Mouse (Mus musculus): ENCODE measurements around the gene Mpped2.

Mpped2 gene

DNA sequence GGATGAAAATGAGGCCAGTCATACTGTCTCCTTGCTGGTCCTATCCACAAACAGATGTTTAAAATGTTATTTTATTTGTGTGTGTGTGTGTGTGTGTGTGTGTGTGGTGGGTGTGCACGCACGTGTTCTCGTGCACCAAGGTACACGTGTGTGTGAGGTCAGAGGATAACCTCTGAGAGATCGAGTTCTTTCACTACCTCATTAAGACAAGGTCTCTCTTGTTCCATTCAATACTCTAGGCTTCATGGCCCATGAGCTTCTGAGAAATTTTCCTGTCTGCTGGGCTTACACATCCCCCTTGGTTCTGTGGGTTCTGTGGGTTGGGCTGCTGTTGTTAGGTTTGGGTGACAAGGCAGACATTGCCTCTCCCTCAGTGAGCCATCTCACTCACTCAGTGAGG lies 12.6 kb downstream of the Mpped2 start:
- no peak for DNase-seq

DNA sequence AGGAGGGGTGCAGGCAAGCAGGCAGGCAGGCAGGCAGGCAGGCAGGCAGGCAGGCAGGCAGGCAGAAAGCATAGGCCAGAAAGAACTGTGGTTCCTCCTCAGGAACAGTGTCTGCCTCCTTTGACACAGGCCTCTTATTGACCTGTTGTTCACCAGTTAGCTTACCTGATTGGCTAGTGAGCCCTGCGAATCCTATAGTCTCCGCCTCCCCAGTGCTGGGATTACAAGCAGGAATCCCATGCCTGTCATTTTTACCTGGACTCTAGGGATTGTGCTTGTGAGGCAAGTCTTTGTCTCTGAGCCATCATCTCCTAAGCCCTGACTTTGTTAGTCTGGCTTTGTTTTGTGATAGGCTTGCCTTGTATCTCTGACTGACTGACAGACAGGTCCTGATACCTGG lies 14.1 kb downstream of the Mpped2 start:
- no peak for DNase-seq

- no peak for DNase-seq
These were observed 17.9 kb downstream of the Mpped2 start for GRCm38 (mm10) chr2:106710862-106711477.

DNA sequence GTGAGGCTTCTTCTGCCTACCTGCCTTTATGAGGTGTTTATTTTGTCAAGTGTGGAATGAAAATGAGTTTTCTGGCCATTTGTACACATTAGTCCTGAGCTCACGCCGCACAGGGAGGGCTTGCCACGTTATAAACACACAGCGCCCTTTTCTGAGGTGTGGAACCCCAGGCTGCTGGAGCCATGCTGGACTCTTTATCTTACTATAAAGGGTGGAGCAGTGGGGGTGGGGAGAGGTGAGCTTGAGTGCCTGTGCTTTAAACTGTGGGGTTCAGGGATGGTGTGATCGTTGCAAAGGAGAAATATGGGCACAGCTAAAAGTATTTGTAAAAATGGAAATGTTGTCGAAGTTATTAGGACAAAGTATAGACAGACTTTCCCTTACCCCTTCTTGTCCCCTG lies 18.4 kb downstream of the Mpped2 start:
- no peak for DNase-seq

GRCm38 (mm10) chr2:106713151-106713550 lies 20.1 kb downstream of the Mpped2 start:
- DNase-seq = no peak

- no peak for DNase-seq
These were observed 22.8 kb downstream of the Mpped2 start for GRCm38 (mm10) chr2:106715674-106716364.

DNA sequence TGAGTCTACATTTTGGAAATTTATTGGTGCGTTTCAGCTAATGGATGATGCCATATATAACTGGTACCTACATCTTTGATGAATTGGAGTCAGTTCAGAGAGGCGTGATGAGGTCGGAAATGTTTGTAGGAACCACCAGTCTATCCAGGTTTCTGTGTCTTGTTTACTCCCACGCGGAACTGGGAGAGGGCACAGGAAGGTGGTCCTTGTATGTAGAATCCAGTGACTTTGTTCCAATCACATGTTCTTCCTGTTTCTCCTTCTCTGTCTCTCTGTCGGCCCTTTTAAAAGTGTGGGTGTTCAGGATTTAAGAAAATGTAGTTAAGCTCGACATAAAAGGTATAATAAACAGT lies 23.3 kb downstream of the Mpped2 start:
- DNase-seq = no peak

DNA sequence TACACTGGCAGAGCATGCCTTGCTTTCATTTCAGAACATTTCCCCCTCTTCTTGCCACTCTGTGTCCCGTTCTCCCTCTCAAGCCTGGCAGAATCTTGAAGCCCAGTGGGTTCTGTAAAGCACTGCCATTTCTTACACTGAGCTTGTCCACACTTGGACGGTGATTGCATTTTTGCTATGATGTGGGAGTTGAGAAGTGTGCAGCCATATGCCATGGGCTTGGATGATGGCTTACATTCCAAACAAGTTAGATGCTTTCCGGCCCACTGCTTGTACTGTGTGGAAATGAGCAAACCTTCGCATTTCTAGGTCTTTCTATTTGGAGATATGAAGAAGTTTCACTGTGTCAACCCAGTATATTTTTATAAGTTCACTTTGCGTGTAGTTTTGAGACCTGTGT lies 25.8 kb downstream of the Mpped2 start:
- DNase-seq = no peak

DNA sequence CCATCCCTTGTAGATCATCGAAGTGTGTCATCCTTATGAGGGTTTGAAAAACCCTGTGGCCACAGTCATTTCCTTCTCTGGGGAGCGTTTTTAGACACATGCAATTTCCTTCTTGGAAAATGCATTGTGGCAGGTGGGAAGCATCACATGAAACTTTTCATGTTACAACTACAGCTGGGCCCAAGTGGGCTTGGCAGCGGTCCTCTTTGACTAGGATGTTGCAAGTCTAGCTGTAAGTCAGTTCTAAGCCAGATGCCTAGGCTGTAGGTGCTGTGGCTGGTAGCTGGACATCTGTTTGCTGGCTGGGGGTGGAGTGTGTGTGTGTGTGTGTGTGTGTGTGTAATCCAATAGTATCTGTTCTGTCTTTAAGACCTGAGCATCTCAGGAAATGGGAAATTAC lies 26.4 kb downstream of the Mpped2 start:
- no peak for DNase-seq

DNA sequence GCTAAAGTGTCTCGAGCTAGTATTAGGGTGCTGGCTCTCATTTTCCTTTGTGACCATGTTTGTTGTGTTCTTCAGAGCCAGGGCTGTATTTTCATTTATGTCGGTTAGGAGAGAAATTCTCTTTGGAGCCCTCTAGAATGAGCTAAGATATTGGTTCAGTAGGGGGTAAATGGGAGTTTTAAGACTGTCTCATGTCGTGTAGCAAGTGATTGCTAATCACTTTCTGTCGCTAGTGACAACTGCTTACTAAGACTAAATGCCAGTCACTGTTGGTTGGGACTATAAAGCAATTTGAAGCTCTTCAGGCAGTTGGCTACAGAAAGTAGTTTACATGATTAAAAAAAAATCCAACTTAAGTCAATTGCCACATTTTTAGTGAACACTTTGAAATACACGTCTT lies 27.6 kb downstream of the Mpped2 start:
- no peak for DNase-seq

DNA sequence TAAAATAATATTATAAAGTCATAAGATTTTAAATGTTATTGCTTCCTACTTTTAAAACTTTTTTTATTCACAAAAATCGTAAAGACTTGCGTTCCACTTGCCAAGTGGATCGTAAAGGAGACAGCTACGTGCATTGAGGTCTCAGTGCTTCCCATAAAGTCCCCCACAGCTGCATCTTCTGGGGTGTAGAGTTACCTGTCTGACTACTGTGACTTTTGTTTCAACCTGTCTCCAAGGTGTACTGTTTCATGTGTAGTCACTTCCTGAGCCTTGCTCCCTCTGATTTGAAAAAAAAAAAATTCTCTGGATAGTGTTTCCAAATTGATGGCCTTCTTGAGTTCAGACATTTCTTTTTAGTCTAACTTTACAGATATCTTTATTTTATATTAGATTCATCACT lies 29.0 kb downstream of the Mpped2 start:
- DNase-seq = no peak

- DNase-seq = no peak
These were observed 37.0 kb downstream of the Mpped2 start for GRCm38 (mm10) chr2:106729951-106730564.

DNA sequence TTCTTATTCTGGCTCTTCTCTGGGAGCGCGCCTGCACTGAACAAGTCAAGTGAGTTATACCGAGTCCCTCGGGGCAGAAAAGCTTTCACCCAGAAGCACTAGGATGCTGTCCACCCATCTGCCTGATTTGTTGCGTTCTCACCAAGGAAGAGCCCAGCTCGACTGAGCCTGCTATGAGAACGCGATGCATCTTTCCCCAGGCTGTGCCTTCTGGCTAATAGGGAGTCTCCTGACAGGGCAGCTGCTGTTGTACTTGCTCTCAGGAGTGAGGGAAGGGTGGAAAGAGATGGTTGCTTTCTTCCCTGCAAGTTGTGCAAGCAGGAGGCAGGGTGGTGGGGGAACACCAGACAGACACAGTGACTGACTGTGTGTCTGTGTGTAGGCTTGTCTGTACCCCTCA lies 37.5 kb downstream of the Mpped2 start:
- no peak for DNase-seq

- no peak for DNase-seq
These were observed 38.4 kb downstream of the Mpped2 start for GRCm38 (mm10) chr2:106731478-106731877.

DNA sequence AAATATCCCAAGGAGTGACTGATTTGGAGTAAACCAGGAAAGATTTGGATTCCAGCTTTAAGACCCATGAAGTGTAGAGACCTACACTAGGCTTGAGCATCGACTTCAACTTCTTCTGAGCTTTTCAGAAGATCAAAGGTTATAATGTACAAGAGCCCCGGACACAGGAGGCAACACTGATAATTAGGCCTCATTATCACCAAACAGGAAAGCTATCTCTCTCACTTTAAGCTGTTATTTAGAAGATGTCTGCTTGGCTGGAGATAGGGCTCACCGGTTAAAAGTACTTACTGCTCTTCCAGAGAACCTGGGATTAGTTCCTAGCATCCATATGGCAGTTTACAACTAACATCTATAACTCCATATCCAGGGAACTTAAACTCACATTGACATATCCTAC lies 39.1 kb downstream of the Mpped2 start:
- no peak for DNase-seq

- DNase-seq = no peak
These were observed 40.3 kb downstream of the Mpped2 start for GRCm38 (mm10) chr2:106733396-106733795.

DNA sequence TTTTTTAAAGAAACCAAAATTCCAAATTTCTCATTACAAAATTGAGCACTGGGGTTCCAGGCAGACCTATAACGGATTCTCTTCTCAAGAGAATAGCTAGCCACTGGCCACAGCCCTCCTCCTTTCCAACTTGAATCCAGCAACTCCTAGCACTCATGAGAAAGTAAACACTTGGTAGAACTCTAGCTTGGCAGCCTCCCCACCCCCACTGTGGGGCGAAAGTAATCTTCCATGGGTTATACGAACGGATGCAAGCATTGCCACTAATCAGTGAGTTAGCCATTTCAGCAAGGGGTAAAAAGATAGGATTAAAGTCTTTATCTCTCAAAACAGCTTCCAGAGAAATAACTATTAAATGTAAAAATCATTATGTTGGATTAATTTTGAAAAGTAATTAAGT lies 40.9 kb downstream of the Mpped2 start:
- no peak for DNase-seq

DNA sequence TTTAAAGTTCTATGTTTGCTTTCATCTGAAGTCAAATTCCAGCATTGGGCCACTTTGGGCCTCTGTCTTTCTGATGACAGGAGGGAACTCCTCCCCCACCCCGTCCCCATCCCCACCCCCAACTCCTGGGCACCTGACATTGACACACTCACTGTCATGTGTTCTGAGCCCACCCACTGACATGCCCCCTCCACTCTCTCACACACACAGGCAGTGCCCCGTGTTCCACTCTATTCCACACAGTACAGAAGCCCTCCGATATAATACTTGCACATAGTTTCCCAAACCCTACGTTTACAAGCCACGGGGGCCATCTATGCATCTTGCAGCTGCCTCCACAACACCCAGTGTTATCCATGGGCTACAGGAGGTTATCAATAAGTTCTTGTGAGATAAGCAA lies 42.1 kb downstream of the Mpped2 start:
- DNase-seq = no peak

DNA sequence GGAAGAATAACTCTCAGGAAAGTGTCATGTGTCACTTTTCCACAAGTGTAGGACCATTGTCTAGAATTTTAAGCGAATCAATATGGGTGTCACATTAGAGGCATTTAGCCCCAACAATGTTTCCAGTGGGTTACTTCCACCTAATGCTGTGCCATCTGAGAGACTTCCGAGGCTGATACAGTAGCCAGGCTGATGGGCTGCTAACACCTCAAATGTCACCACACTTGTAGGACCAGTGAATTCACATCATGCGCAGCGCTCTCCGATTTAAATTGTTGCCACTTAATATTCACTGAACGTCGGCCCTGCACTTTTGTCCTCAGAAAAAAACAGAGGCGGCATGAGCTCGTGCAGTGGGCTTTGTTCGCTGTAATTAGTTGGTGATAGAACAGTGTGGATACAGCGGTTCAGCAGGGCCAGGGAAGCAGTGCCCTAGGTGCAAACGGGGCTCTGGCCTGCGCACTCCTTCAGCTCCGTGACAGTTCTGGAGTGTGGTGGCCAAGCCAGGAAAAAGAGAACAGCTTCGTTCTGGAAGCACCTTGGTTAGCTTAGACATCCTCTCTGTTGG lies 42.8 kb downstream of the Mpped2 start:
- DNase-seq = no peak

GRCm38 (mm10) chr2:106738951-106739350 lies 45.9 kb downstream of the Mpped2 start:
- no peak for DNase-seq

DNA sequence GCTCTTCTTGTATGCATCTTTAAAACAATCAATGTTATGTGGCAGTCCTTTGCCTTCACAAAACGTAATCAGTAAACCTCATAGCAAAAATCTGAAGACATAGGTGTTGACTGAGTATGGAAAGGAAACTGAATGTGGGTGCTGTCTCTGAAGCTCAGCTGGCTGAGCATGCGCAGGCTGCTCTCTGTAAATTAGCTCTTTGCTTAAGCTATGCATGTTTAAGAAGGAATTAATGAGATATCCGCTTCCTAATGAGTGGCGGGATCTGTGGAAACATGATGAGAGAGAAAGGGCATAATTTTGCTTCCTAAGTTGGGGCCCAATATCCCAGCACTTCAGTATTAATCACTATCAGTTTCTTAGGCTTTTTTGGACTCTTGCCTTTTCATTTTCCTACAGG lies 51.0 kb downstream of the Mpped2 start:
- DNase-seq = no peak

GRCm38 (mm10) chr2:106744601-106745000 lies 51.5 kb downstream of the Mpped2 start:
- no peak for DNase-seq

DNA sequence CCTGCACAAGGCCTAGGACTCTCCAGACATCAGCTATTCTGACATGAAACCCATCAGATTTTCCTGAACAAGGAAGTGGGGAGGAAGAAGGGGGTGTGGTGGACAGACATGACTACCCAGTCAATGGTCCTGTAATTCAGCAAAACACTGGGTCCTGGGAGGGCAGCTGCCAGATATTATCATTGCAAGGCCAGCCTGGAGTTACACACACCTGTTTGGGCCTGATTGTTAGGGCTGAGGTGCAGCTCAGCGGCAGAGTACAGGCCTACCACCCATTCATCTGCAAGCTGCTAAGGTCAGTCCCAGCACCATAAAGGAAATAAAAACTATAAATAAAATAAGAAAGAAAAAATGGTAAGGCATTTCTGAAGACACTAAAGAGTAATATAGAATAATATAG lies 52.3 kb downstream of the Mpped2 start:
- no peak for DNase-seq

DNA sequence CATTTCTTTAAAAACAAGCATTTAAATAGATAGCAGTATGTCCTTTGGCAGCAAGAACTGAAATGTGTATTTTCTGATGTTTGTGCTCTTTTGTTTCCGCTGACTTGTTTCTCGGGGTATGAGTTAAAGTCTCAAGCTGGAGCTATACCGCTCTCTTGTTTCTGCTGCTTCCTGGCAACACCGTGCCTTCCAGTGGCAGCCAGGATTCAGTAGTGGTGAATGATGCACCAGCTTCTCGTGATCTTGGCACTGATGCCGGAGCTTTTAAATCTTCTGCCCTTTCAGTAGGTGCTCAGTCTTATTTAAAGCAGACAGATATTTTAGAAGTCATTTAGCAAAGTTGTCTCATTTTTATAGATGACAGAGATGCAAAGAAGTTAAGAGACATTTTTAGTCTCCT lies 53.1 kb downstream of the Mpped2 start:
- no peak for DNase-seq

All from kidney, adult 18-20 months (tissue).